Mouse (Mus musculus) heart, postnatal 25 days (tissue): ENCODE data around the gene Gusb. TPM values are rescaled to one million over a fixed set of nuclear protein-coding genes. Genes with fewer than 3 reads are reported as not detected.
"Not testable (repeated sequence)": the region's sequence is repeated elsewhere in the genome, so short reads cannot be mapped to it uniquely, and the experiment has no call there.

ENCODE experiments used
- DNase-seq: peaks from one replicate; pipeline ENCODE4 v3.0.0; 2022; ENCODE audit warnings: low spot score
- intact Hi-C: fragments of 180-260 bp; cut with DNase I; formaldehyde crosslinking; loops from one replicate; pipeline ENCODE4 v1.15.1; 2025
- total RNA-seq, 2 experiments: library from RNA; stranded (reverse); gene quantifications; 2 replicates each; pipeline ENCODE4 v1.2.3; 2021

The Gusb gene
- 10 to 100 TPM; 12.3 to 13.4 TPM for total RNA-seq

DNA sequence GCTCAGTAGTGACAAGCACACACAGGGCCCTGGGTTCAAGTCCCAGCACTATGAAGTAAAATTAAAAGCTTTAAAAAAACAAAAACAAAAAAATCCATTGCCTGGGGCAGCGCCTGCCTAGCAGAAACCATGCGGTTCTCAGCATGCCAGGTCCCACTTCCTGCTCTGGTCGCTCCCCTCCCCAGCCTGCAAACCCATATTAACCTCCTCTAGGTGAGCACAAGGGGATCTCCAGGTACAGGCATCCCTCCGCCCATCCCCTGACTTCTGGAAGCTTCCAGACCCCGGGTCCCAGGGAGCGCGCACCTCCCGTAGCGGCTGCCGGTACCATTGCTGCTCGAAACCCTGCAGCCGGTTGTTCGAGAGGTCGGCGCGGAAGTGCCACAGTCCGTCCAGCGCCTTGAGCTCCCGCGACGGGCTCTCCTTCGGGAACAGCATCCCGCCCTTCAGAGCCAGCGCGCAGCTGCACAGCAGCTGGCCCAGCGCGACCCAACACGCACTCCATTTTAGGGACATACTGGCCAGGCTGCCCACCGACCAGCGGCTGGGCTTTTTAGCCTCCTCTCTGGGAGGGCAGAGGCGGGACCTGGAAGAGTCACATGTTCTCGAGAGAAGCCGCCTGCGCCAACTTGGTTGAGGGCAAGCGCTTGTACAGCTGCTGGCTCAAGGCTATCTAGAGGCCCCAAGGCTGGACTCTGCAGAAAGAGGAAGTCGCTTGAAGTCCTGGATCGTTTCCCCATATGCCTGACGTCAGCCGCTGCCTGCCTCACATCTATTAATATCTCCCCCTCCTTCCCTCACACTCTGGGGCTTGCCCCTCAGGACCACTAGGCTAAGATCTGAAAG is at the start of gene Gusb:
TSS of gene Gusb (minus strand) at position 749 of the 846 bp plus-strand sequence.
- DNase-seq: peak; percentile 84

DNA sequence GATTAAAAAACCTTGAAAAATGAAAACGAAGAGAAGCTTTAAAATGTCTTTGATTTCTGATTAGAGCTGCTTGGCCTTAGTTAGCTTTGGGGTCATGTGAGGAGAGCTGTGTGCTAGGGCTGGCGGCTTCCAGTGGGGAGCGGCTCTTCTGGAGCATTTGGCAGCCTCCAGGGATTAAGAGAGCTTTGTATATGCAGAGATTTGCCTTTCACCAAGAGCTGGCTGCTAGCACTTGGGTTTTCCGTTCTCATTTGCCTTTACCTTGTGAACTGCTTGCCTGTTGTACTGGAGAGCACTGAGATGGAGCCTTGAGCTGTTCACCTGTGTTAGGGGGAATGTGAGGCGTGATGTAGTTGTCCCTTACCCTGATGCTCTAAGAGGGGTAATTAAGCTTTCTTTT is 49.7 kb upstream of the Gusb start:
- DNase-seq: no peak
- intact Hi-C loops: no loop called here

More for the DNA sequence above, at the start of gene Gusb:
- intact Hi-C loops: loop anchor here (5.0 kb wide), 1 partner anchor 220 kb away; no protein-coding TSS in a partner anchor

DNA sequence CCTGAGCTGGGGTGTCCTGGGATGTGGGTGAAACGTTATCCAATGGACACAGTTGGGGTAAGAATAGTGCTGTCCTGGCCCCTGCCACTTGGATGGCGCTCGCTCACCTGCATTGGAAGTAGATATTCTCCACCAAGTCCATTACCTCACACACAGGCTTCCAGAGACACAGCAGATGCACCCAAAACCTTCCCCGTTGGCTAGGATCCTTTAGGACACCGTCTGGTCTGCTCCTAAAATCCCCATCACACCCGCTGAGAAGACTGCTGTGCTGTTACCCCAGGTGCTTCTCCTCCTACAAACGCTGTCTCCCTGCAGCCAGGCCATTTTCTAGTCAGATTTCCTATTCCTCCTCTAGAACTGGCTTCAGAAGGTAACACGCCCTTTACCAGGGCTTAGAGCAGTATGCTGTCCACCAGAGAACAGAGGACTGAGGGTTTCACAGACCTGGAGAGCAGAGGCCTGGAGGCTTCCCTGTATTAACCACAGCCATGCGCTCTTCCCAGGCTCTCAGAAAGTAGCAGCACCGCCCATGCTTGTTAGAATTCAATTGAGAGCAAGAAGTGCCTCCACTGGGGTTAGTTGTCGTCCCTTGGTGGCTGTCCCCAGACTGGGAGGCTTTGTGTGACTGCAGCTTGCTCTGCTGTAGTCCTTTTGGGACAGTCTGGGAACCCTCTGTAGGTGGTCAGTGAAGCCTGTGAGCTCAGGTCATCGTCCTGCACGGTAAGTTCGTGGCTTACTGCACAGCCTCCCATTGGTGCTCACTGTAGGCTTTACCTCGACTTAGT is 48.4 kb upstream of the Gusb start:
- intact Hi-C loops: no loop called here
- DNase-seq: no peak

DNA sequence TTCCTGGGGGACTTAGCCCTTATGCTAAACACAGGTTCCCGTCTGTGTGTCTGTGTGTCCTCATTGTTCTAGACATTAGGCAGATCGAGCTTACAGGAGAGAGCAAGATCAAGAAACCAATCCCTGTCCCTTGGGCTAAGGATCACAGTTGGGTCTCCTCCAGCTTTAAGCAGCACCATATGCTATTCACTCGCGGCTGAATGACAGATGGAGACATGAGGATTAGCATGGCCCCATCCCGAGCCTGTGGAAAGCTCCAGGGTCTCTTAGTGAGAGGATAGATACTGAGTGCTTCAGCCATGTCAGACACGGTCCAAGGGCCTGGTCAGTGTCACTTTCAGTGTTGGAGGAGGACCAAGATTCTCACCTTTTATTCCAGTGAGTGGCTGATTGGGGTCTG is 47.6 kb upstream of the Gusb start:
- intact Hi-C loops: no loop called here
- no peak for DNase-seq

DNA sequence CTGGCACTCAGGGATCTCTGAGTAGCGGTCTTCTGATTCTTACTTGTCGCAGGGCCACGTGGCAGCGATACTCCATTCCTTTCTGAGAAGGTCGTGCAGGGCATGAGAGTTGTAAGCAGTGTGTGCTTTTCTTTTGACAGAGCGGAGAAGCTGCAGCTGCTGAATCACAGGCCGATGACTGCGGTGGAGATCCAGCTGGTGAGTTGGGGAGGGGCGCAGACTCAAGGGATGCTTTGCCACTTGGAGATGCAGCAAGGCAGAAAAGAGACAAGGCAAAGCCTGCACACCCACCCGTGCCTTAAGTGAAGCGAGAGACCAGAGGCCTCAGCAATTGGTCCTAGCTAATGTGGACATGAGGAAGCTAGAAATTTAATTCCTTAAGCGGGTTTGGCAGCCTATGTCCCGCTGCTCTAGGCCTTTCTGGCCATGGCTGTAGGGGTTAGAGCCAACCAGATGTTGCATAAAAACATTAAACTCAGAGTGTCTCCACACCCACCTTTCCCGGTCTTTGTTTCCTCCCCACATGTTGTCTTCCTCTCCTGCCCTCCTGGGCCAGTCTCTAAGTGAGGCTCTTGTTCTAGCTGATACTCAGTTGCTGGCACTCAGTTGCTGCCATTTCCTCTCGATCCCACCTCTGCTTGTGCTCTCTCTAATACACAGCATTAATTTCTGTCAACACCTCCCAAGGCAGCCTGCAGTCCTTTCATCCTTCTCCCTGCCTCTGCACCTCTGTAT is 46.1 kb upstream of the Gusb start:
- intact Hi-C loops: loop anchor here (2.0 kb wide), 1 partner anchor 14 kb away; no protein-coding TSS in a partner anchor

DNA sequence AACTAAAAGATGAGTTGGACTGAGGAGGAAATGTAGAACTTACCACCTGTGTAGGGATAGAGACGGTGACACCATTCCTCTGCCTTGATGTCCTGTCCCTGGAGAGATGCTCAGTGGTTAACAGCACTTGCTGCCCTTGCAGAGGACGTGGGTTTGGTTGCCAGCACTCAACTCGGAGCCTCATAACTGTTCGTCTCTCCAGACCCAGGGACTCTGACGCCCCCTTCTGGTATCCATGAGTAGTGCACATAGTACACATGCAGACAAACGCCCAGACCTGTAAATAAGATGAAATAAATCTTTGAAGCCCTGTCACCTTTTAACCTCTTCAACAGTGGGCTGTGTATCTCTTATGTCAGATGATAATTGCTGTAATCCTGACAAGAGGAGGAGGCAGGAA is 44.2 kb upstream of the Gusb start:
- no peak for DNase-seq
- intact Hi-C loops: no loop called here

More for the DNA sequence above, 46.1 kb upstream of the Gusb start:
- peak; percentile 50 for DNase-seq

DNA sequence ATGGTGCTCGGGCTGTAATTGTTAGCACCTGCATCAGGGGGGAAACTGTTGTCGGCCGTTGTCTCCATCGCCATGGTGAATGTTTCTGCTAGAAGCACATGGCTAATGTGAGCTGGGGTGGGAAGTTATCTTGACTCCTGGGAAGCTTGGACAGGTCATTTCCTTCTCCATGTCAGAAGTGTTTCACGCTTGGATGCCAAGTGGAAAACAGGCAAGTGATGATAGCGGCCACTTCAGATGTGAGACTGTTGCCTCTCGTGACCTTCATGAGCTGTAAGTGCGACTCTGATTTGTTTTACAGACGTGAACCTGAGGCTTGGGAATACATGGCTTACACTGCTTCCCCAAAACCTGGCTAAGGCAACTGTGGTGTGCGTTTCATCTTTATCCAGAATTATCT is 43.7 kb upstream of the Gusb start:
- intact Hi-C loops: no loop called here
- DNase-seq: no peak

DNA sequence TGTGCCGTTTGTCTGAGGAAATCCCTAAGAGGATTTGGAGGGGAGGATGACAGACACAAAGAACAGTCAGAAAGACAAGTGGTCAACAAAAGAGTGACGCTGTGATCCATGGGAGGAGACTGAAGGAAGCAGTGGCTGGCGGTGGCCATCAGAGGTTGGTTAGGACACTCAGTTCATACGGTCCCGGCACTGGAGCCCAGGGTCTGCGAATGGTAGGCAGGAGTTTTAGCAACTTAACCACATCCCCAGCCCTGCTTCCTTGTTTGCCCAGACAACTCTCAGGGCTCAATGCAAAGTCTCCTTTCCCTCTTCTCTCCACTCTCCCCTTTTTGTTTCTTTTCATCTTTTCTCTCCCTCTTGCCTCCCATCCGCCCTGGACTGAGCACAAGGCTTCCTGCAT is 43.3 kb upstream of the Gusb start:
- no peak for DNase-seq
- intact Hi-C loops: no loop called here

DNA sequence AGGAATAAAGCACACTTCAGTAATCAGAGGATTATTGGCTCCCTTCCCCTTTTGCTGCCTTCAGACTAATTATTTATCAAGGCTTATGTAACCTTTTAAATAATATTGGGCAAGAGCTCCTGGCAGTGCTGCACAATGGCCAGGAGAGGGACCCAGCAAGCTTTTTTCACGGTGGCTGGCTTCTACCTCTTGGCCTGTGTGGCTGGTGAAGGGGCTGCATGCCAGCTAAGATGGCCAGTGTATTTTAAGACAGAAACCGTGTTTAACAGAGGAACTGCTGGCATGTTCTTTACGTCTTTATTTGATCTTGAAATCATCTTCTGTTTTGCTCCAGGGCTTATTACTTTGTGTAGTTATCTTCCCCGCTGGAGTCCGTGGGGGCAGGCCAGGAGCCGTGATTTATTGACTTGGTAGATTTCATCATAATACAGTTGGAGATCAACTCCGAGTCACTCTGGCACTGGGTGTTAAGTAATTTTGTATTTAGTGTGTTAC is 41.4 kb upstream of the Gusb start:
- intact Hi-C loops: no loop called here
- DNase-seq: peak; percentile 56

DNA sequence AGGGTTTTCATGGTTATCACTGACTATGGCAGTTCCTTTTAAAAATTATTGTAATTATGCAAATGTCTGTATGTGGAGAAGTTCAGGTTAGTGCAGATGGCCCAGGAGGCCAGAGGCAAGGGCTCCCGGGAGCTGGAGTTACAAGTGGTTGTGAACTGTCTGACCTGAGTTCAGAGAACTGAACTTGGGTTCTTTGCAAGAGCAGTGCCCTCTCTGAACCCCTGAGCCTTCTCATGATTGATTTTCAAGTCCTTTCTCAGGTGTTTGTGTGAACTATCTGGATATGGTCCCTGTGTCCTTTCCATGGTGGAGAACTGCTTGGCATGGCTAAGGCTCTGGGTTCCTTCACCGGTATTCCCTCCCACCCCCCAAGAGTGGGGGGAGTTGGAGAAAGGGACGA is 40.9 kb upstream of the Gusb start:
- intact Hi-C loops: no loop called here

DNA sequence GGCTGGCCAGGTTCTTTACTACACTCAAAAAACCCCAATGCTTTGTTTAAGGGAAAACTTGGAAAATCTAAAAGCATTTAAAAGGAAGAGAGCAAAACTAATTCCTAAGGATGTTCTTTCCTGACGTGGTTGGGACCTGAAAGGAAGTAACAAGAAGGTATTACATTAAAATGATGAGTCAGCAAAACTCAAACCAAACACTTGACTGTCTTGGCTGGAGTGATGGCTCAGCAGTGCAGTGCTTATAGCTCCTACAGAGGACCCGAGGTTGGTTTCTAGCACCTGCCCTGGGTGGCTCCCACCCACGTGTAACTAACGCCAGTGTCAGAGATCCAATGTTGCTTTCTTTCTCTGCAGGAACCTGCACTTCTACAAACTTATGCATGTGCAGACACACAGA is 38.4 kb upstream of the Gusb start:
- DNase-seq: no peak
- intact Hi-C loops: no loop called here

More for the DNA sequence above, 40.9 kb upstream of the Gusb start:
- no peak for DNase-seq

DNA sequence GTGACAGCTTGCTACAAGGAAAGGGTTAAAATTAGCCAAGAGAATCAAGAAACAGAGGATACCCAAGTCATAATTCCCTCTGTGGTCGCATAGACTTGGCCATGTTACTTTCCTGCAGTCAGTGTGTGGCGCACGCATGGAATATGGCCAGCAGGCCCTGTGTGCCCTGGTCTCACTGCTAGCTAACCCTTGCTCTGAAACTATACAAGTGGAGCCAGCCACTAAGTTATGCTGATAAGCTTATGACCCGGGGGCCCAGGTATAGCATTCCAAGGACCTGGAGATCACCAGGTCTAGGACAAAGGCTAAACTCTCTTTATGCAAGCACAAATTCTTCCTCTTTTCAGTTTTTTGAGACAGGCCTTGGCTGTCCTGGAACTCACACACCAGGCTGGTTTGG is 37.9 kb upstream of the Gusb start:
- DNase-seq: no peak
- intact Hi-C loops: no loop called here

DNA sequence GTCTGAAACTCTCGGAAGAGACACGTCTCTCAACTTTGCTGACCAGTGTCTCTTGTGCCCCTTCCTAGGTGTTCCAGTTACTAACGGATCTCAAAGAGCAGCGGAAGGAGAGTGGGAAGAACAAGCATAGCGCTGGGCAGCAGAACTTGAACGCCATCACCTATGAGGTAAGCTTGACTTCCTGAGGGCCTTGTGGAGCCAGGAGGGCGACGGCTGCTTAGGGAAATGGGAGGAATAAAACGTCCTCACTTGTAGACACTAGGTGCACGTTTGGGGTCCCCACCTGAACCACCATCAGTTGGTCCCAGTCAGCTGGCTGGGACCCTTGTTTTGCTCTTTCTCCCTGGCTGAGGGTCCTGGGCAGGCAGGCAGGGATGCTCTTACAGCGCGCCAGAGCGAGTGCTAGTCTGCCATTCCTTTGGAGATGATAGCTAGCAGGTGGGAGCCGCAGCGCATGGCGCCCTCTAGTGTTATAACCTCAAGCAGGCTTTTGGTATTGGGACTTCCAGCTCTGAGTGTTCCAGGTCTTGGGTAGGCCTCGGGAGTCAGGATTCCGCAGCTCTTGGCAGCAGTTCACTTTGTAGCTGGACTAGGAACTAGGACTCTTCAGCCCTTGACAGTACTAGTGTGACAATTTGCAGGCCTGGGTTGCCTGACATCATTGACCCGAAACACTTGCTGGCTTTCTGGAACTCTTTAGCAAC is 35.1 kb upstream of the Gusb start:
- peak; percentile 59 for DNase-seq
- intact Hi-C loops: no loop called here

DNA sequence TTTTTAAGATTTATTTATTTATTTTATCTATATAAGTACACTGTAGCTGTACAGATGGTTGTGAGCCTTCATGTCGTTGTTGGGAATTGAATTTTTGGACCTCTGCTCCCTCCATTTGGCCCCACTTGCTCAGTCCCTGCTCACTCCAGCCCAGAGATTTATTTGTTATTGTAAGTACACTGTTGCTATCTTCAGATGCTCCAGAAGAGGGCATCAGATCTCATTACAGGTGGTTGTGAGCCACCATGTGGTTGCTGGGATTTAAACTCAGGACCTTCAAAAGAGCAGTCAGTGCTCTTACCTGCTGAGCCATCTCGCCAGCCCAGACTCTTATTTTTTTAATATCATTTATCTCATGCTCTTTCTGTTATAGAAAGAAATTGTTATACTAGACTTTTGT is 33.5 kb upstream of the Gusb start:
- intact Hi-C loops, DNase-seq: not testable (repeated sequence)

DNA sequence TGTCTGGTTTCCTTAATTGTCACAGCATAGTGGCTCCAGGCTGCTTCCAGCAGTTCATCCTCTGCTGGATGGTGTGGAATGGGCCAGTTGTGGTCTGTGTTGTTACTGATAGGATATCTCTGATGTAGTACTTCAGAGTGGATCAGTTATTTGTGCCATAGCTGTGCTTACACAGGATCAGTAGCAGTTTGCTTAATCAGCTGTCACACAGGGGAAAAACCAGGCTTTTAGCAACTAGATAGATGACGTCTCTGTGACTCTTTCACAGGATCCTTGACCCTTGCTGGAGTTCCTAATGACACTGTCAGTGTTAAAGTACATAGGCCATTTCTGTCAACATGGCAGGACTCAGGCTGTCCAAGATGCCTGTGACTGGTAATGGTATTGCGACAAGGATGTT is 31.0 kb upstream of the Gusb start:
- intact Hi-C loops: no loop called here
- no peak for DNase-seq

DNA sequence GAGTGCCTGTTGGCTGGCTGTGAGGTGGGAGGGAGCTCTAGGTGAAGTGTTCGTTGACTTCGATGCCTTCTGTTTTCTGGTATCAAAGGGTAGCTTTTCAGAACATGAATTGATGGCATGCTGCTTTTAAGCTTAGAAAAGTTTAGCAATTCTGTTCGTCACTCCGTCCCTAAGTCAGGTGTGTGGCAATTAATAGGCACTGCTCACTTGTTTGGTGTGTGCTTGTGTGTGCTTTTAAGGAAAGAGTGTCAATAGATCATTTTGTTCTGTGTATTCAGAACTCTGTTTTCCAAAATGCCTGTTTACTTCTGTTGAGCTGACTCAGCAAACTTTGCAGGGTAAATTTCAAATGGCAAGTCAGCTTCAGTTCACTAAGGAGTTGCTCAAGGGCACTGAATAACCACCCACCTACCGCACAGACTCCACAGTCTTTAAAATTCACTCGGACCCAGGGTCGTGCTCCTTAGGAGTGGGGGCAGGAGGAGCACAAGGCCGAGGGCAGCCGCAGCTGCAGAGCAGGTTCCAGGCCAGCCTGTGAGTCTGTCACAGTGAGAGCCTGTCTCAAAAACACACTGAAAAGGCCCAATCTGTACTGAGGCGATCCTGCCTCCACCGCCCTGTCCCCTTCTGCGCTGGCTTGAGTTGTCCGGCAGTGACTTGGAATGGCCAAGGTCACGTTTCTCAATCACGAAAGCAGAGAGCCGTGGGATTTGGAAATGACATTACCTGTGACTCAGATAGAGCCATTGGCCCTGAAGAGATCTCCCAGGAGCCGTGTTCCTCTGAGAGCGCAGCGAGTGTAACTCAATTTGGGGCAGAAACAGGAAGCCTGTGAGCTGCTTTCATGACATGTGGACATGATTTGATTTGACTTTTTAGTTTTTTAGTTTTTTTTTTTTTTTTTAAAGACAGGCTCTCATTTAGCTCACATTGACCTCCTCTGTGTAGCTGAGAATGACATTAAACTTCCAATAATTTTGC is 28.9 kb upstream of the Gusb start:
- DNase-seq: no peak
- intact Hi-C loops: no loop called here

DNA sequence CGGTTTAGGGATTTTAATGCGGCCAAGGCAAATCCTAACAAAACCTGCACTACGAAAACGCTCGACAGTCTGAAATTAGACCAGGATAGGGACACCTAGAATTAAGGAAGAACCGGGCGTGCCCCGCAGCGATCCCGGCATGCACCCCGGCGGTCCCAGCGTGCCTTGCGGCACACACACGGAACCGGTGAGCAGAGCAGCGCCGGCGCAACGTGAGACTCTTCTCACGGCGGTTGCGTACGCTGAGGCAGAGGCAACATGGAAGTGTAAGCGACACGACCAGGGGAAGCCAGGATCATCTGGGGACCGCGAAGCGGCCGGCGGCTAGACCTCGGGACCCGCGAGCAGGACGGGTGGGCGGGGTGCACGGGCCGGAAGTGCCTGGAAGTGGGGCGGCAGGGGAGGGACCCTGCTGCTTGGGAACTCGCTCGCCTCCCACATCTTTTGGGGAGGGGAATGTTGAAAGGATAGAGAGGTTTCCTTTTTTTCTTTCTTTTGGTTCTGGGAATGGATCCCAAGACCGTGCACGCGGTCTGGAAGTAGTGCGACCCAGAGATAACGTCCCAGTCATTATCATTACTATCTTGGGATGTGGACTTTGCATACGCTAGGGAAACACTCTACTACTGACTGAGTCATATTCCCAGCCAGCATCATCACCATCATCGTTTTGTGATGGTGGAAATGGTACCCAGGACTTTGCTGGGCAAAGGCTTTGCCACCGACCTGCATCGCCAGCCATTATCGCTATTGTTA is 26.5 kb upstream of the Gusb start, which contains the start of the genes Asl and Crcp:
TSS of gene Asl (minus strand) at position 106 of the 756 bp plus-strand sequence.
TSS of gene Crcp (plus strand) at position 149 of the 756 bp plus-strand sequence.
- peak; percentile 66 for DNase-seq
- intact Hi-C loops: no loop called here

DNA sequence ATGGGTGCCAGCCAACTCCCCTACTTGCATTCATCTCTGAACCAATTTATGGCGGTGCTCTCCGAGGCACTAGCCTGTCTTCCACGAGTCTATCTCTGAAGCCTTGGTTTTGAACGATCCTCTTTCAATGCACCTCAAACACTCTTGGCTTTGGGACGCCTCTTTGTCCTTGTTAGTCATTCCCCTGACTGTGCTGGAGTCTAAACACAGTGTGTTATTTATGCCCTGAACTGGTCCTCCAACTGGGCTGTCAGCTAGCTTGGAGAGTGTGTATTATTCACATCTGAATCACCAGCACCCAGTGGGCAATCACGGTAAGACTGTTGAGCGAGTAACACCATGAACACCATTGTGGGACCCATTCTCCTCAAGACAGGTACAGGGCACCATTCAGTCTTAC is 24.8 kb upstream of the Gusb start:
- intact Hi-C loops: no loop called here
- DNase-seq: no peak
